Mouse (Mus musculus) B cell, adult 67 days (primary cell): Measurements from ENCODE around the gene Klhl42. TPM values are rescaled to one million over a fixed set of nuclear protein-coding genes. Genes with fewer than 3 reads are reported as not detected.

ENCODE experiments used
- total RNA-seq, 2 experiments: library from RNA; stranded (reverse); gene quantifications; 4 replicates each; pipeline ENCODE4 v1.2.4; 2023

Gene Klhl42
- total RNA-seq = 10 to 100 TPM; 15.1 to 17.1 TPM

DNA sequence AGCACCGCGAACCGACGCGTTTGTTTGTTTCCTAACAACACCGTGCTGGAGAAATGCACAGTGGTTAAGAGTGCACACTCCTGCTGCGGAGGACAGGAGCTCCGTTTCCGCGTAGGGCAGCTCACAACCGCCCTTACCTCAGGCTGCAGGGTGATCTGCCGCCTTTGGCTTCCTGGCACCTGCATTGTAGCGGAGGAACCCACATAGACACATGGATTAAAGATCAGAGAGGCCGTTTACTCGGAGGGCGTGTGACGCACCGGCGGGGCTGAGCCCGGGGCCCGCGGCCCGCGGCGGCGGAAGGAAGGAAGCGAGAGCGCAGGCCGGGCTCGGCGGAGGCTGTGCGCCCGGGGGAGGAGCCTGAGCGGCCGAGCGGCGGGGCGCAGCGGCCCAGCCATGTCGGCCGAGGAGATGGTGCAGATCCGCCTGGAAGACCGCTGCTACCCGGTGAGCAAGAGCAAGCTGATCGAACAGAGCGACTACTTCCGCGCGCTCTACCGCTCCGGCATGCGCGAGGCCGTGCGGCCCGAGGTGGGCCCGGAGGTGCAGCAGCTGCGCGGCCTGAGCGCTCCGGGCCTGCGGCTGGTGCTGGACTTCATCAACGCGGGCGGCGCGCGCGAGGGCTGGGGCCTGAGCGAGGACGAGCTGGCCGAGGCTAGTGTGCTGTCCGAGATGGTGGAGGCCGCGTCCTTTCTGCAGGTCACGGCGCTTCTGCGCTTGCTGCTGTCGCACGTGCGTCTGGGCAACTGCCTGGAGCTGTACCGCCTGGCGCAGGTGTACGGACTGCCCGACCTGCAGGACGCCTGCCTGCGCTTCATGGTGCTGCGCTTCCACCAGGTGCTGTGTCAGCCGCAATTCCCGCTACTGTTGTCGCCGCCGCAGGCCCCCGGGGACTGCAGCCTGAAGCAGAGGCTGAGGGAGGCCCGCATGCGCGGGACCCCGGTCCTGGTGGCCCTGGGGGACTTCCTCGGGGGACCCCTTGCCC is at the start of gene Klhl42:
TSS of gene Klhl42 (plus strand) at position 244 of the 985 bp plus-strand sequence.

DNA sequence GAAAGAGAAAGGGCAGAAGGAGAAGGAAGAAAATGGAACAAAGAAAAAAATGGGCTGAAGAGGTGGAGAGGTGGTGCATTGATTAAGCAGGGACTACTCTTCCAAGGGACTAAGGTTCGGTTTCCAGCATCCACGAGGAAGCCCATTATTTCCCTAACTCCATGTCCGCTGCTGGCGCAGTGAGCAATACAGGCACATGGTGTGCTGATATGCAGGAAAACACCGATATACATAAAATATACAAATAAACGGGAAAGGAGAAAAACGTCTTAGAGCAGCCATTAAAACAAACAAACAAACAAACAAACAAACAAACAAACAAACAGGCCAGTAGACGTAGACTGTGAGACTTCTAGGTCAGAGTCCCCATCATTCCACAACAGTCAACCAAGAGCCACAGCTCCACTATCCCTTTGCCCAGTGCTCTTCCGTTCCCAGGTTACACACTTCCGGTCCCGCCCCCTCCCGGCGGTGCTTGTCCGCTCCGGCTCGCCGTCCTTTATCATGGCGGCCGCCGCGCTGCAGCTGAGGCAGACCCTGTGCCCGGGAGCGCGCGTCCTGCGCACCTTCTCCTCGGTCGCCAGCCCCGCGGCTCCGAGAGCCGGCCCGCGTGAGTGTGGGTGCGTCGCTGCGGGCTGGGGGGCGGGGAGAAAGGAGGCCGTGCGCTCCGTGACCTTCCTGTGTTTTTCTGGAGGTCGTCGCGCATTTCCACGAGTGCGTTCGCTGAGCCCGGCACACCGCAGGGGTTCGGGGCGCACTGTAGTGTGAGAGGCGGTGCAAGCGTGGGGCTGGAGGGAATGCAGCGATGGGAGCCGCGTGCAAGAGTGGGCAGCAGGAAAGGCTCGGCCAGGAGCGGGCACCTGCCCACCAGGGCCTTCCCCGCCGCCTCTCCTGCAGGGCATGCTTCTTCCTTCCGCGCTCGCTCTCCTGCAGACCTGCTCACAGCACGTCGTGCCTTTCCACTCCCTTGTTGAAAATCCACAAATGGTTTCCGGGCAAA is 48.6 kb upstream of the Klhl42 start, which contains the start of gene Mrps35:
TSS of gene Mrps35 (plus strand) at position 474 of the 1,000 bp plus-strand sequence.

DNA sequence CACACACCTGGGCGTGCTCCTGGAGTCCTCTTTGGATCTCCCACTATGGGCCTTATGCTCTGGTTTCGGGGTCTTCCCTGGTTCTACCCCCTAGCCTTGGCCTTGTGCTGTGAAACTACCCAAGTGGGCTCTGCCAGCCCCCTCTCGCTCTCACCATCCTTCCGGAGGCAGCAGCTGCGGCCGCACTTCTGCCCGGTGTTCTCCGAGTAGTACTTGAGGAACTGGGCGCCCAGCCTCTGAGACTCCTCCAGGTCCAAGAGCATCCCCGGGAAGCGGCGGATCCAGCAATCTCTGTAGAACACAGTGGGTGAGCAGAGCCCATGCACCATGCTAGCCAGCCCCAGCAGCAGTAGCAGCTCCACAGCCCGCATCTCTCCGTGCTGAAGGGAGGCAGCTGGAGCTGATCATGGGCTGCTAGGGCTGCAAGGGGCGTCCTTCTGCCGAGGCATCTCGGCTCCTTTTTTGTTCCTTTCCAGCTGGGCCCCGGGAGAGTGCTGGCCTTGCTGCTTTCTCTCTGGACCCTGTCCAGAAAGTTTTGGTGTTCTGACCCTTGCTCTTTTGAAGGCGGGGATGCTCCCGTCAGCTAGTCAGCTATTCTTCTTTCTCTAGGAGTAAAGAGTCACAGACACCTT is 4.5 kb upstream of the Klhl42 start, which contains the start of gene Mansc4:
TSS of gene Mansc4 (minus strand) at position 439 of the 632 bp plus-strand sequence.

Other genes with a start within 250 kb of the Klhl42 start
- gene Smco2, start 241.3 kb upstream of the Klhl42 start, total RNA-seq = not detected
- gene Ppfibp1, start 202.9 kb upstream of the Klhl42 start, total RNA-seq = 10 to 100 TPM; 11.7 to 12.7 TPM
- not detected for gene 1700034J05Rik, start 137.0 kb upstream of the Klhl42 start, total RNA-seq
- gene Rep15, start 58.8 kb upstream of the Klhl42 start, total RNA-seq = under 1 TPM in 1 of 2 experiments, not detected in 1; 0.77 TPM
- 10 to 100 TPM; 43.7 to 54.9 TPM for gene Mrps35, start 48.6 kb upstream of the Klhl42 start, total RNA-seq
- gene Mansc4, start 4.3 kb upstream of the Klhl42 start, total RNA-seq = not detected
- not detected for gene Pthlh, start 172.8 kb downstream of the Klhl42 start, total RNA-seq